Mouse (Mus musculus) kidney, embryonic 14.5 days (tissue): ENCODE results near the gene Hcrtr1. TPM values are rescaled to one million over a fixed set of nuclear protein-coding genes. Genes with fewer than 3 reads are reported as not detected.
A peak's percentile ranks its signal among the peaks of the same experiment; 100 is the strongest.

Source experiments
- ATAC-seq: fragments of 200-750 bp; cut with Nextera tagmentation; 2 replicates; pipeline ENCODE4 v1.8.0; 2017; ENCODE audit warnings: moderate number of reproducible peaks, mild to moderate bottlenecking, moderate TSS enrichment, moderate library complexity; ENCODE audit not compliant: low FRiP score, low TSS enrichment
- H3K27ac ChIP-seq: fragments of 300-500 bp; sonication (generic); 2 replicates; pipeline ENCODE4 v1.5.1; 2014; ENCODE audit warnings: low read depth, mild to moderate bottlenecking, low read length, moderate library complexity, mixed read lengths
- H3K27me3 ChIP-seq: fragments of 300-500 bp; sonication (generic); 2 replicates; pipeline ENCODE4 v1.6.1; 2014; ENCODE audit warnings: mild to moderate bottlenecking, low read length; ENCODE audit not compliant: control insufficient read depth, insufficient read depth
- H3K36me3 ChIP-seq: fragments of 300-500 bp; sonication (generic); 2 replicates; pipeline ENCODE4 v1.6.1; 2014; ENCODE audit warnings: low read length, mixed read lengths; ENCODE audit not compliant: control insufficient read depth, insufficient read depth
- H3K4me1 ChIP-seq: fragments of 300-500 bp; sonication (generic); 2 replicates; pipeline ENCODE4 v1.6.1; 2014; ENCODE audit warnings: low read length, mixed read lengths; ENCODE audit not compliant: control insufficient read depth, insufficient read depth
- H3K4me2 ChIP-seq: fragments of 300-500 bp; sonication (generic); replicated peaks from 2 replicates; pipeline ENCODE4 v1.6.1; 2014; ENCODE audit warnings: low read depth, mild to moderate bottlenecking, low read length
- H3K4me3 ChIP-seq: fragments of 300-500 bp; sonication (generic); 2 replicates; pipeline ENCODE4 v1.5.1; 2014; ENCODE audit warnings: mild to moderate bottlenecking, low read length
- H3K9ac ChIP-seq: fragments of 300-500 bp; sonication (generic); 2 replicates; pipeline ENCODE4 v1.6.1; 2014; ENCODE audit warnings: low read depth, mild to moderate bottlenecking, low read length, moderate library complexity
- H3K9me3 ChIP-seq: fragments of 300-500 bp; sonication (generic); 2 replicates; pipeline ENCODE4 v1.6.1; 2016; ENCODE audit warnings: low read length; ENCODE audit not compliant: control insufficient read depth
- WGBS: fragments of 180-500 bp; shearing (Covaris S2); extraction: QIAGEN DNeasy Blood & Tissue Kit; methylation state at CpG from one replicate; pipeline ENCODE4 v1.1.7; 2014; 5-methylcytosine and 5-hydroxymethylcytosine counted together
- polyA plus RNA-seq: library from polyadenylated mRNA; unstranded; fragments of >200 nt; fragmentation: Nextera tagmentation; extraction: Ambion mirVana; gene quantifications from 2 replicates; pipeline ENCODE4 v1.2.1, GENCODE M21; 2014

The Hcrtr1 gene
- polyA plus RNA-seq, 1 experiment from 2014 or later = not detected

- peak; percentile 30; the same call in 1 of the 2 replicates for ATAC-seq
- H3K9ac ChIP-seq = peak overlapping the region; percentile 25; the same call in 1 of the 2 replicates
- H3K36me3 ChIP-seq = no peaks in the 10 kb centered on the region
- H3K4me2 ChIP-seq = peak overlapping the region; percentile 32
- no peaks in the 10 kb centered on the region for H3K9me3 ChIP-seq
- H3K4me3 ChIP-seq = peak overlapping the region; percentile 1; the same call in 1 of the 2 replicates
- 0 out of 2 replicates have a peak, but pooled peaks cover 4% of the 10 kb centered on the region for H3K27me3 ChIP-seq
- WGBS = 4% methylated on average over 20 of the region's 20 CpGs
- no peak overlapping the region; the same call in 1 of the 2 replicates for H3K27ac ChIP-seq
- peaks cover 18% of the 10 kb centered on the region for H3K4me1 ChIP-seq
Measured at GRCm38 (mm10) chr4:130163391-130163861, 24.3 kb upstream of the Hcrtr1 start.

GRCm38 (mm10) chr4:130161349-130161748, 22.2 kb upstream of the Hcrtr1 start:
- no peak for ATAC-seq
- Histone ChIP-seq H3K9ac (no peak overlapping the region), H3K4me1 (peaks cover 9% of the 10 kb centered on the region; the same call in 1 of the 2 replicates), H3K27ac (no peak overlapping the region), H3K27me3 (0 out of 2 replicates have a peak, but pooled peaks cover 4% of the 10 kb centered on the region), H3K9me3 (no peaks in the 10 kb centered on the region), H3K4me2 (no peak overlapping the region), H3K36me3 (no peaks in the 10 kb centered on the region), H3K4me3 (no peak overlapping the region)
- WGBS = 46% methylated on average over 4 of the region's 4 CpGs

- no peak for ATAC-seq
- no peaks in the 10 kb centered on the region for H3K4me1 ChIP-seq
- H3K27ac ChIP-seq = no peak overlapping the region
- H3K4me3 ChIP-seq = no peak overlapping the region
- no peak overlapping the region for H3K9ac ChIP-seq
- no peaks in the 10 kb centered on the region for H3K36me3 ChIP-seq
- H3K4me2 ChIP-seq = no peak overlapping the region
- 70% methylated on average over 12 of the region's 12 CpGs for WGBS
- H3K27me3 ChIP-seq = peaks cover 10% of the 10 kb centered on the region; the same call in 1 of the 2 replicates
- no peaks in the 10 kb centered on the region for H3K9me3 ChIP-seq
Measured at GRCm38 (mm10) chr4:130156812-130157371, 17.7 kb upstream of the Hcrtr1 start.

GRCm38 (mm10) chr4:130154250-130154649, 15.1 kb upstream of the Hcrtr1 start:
- ATAC-seq = no peak
- H3K4me1 ChIP-seq = no peaks in the 10 kb centered on the region
- H3K27me3 ChIP-seq = peaks cover 10% of the 10 kb centered on the region; the same call in 1 of the 2 replicates
- no peak overlapping the region for H3K4me3 ChIP-seq
- 77% methylated on average over 3 of the region's 3 CpGs for WGBS
- no peaks in the 10 kb centered on the region for H3K36me3 ChIP-seq
- H3K9ac ChIP-seq = no peak overlapping the region
- no peak overlapping the region for H3K27ac ChIP-seq
- no peak overlapping the region for H3K4me2 ChIP-seq
- no peaks in the 10 kb centered on the region for H3K9me3 ChIP-seq

- no peak overlapping the region for H3K4me3 ChIP-seq
- H3K9me3 ChIP-seq = no peaks in the 10 kb centered on the region; the same call in 1 of the 2 replicates
- H3K4me2 ChIP-seq = no peak overlapping the region
- WGBS = 58% methylated on average over 10 of the region's 10 CpGs
- H3K9ac ChIP-seq = no peak overlapping the region
- H3K27me3 ChIP-seq = peaks cover 7% of the 10 kb centered on the region; the same call in 1 of the 2 replicates
- H3K36me3 ChIP-seq = no peaks in the 10 kb centered on the region
- H3K4me1 ChIP-seq = no peaks in the 10 kb centered on the region
- no peak overlapping the region for H3K27ac ChIP-seq
- no peak for ATAC-seq
Measured at GRCm38 (mm10) chr4:130148405-130148804, 9.2 kb upstream of the Hcrtr1 start.

GRCm38 (mm10) chr4:130141786-130142185, 2.6 kb upstream of the Hcrtr1 start:
- peaks cover 40% of the 10 kb centered on the region for H3K27me3 ChIP-seq
- 67% methylated on average over 3 of the region's 3 CpGs for WGBS
- no peaks in the 10 kb centered on the region for H3K36me3 ChIP-seq
- no peak overlapping the region for H3K9ac ChIP-seq
- ATAC-seq = no peak
- H3K4me1 ChIP-seq = peaks cover 6% of the 10 kb centered on the region; the same call in 1 of the 2 replicates
- H3K4me2 ChIP-seq = no peak overlapping the region
- no peak overlapping the region for H3K4me3 ChIP-seq
- no peaks in the 10 kb centered on the region; the same call in 1 of the 2 replicates for H3K9me3 ChIP-seq
- no peak overlapping the region for H3K27ac ChIP-seq

GRCm38 (mm10) chr4:130140992-130141402, 1.8 kb upstream of the Hcrtr1 start:
- H3K9me3 ChIP-seq = no peaks in the 10 kb centered on the region; the same call in 1 of the 2 replicates
- no peak overlapping the region for H3K27ac ChIP-seq
- peaks cover 6% of the 10 kb centered on the region; the same call in 1 of the 2 replicates for H3K4me1 ChIP-seq
- WGBS = 54% methylated on average over 9 of the region's 9 CpGs
- H3K4me3 ChIP-seq = no peak overlapping the region
- no peak for ATAC-seq
- peaks cover 40% of the 10 kb centered on the region for H3K27me3 ChIP-seq
- no peak overlapping the region for H3K4me2 ChIP-seq
- H3K36me3 ChIP-seq = no peaks in the 10 kb centered on the region
- no peak overlapping the region for H3K9ac ChIP-seq

- Histone ChIP-seq H3K4me2 (peak overlapping the region; percentile 58), H3K36me3 (no peaks in the 10 kb centered on the region), H3K9me3 (no peaks in the 10 kb centered on the region), H3K4me3 (peak overlapping the region; percentile 40), H3K27ac (no peak overlapping the region), H3K4me1 (peaks cover 6% of the 10 kb centered on the region; the same call in 1 of the 2 replicates), H3K9ac (peak overlapping the region; percentile 29; the same call in 1 of the 2 replicates), H3K27me3 (peaks cover 40% of the 10 kb centered on the region)
- peak; percentile 79 for ATAC-seq
- WGBS = under 1% methylated on average over 52 of the region's 57 CpGs
Measured at GRCm38 (mm10) chr4:130138441-130139213, 532 bp downstream of the Hcrtr1 start.

GRCm38 (mm10) chr4:130133399-130133798, 5.8 kb downstream of the Hcrtr1 start:
- Histone ChIP-seq H3K9ac (no peak overlapping the region), H3K27me3 (peaks cover 8% of the 10 kb centered on the region), H3K9me3 (no peaks in the 10 kb centered on the region), H3K27ac (no peak overlapping the region), H3K4me2 (no peak overlapping the region), H3K4me1 (no peaks in the 10 kb centered on the region), H3K4me3 (no peak overlapping the region), H3K36me3 (no peaks in the 10 kb centered on the region)
- no peak for ATAC-seq
- 59% methylated on average over 6 of the region's 6 CpGs for WGBS
